Mouse (Mus musculus) left cerebral cortex, postnatal 25 days (tissue): Measurements from ENCODE around the gene Olfr504. TPM values are rescaled to one million over a fixed set of nuclear protein-coding genes. Genes with fewer than 3 reads are reported as not detected.
"Not testable (repeated sequence)": the region's sequence is repeated elsewhere in the genome, so short reads cannot be mapped to it uniquely, and the experiment has no call there.

Source experiments
- DNase-seq, 2 experiments: peaks; one replicate each; pipeline ENCODE4 v3.0.0; 2022; ENCODE audit warnings: low spot score in 2 of 2, mixed read lengths in 1 of 2
- intact Hi-C: fragments of 180-260 bp; cut with DNase I; formaldehyde crosslinking; loops from one replicate; pipeline ENCODE4 v1.15.1; 2025
- total RNA-seq, 2 experiments: library from RNA; stranded (reverse); gene quantifications; 2 replicates each; pipeline ENCODE4 v1.2.3; 2021

Gene Olfr504
- total RNA-seq: not detected

DNA sequence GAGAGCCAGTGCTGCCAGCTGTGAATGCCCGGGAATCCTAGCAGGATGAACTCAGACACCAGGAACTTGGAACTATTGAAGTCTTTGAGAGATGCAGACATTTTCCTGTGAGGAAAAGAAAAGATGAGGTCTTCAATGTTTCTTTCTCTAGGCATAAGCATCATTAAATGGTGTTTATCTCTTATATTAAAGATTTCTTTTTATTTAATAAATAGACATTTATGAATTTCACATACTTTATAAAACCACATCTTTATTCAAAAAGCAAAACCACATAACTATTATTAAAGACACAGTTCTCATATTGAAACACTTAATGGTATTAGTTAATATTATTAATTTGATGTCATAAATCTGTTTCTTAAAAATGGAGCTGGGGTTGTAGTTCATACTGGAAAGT lies at the start of gene Olfr504:
Gene Olfr504, minus strand, starts transcription at position 101 of the 400 bp plus-strand sequence.
- DNase-seq: no peak
- intact Hi-C loops: no loop called here

- intact Hi-C loops: no loop called here
- no peak for DNase-seq
Measured at GRCm38 (mm10) chr7:108614110-108614509, 48.5 kb upstream of the Olfr504 start.

GRCm38 (mm10) chr7:108610487-108610886 lies 44.9 kb upstream of the Olfr504 start, which contains the start of gene Olfr506:
Olfr506 (plus strand) TSS chr7:108610787.
- no peak for DNase-seq
- intact Hi-C loops: no loop called here

DNA sequence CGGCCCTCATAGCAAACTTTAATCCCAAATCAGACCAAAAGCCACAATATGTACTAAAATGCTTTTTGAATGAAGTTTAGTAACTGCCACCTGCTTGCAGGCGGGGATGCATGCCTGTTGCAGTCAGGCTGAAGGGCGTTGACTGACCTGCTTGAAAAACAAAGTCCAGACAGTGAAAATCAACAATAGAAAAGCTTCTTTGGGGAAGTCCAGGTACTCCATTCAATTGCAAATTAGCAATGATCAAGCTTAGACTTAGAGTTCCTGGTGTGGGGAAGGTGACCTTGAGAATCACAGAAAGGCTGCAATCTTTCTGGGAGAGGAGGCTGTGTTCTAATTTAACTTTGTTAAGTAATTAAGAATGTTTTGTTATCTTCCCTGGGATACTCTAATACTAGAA lies 36.3 kb upstream of the Olfr504 start:
- DNase-seq, intact Hi-C loops: not testable (repeated sequence)

DNA sequence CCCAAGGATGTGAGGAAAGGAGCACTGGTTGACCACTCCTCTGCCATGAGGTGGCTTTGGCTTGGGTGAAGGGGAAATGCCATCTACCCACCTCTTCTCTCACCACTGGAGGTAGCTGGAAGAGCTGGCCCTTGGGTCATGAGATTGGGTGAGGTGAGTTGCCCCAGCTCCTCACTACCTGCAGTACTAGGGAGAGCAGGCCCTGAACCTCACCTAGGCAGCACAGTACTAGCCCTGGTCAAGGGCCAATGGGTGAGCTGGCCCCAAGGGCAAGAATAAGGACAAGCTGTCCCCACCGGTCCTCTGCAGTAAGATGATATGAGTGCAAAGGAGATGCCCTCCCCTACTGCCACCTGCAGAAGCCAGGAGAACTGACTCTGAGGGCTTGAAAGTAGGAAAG lies 24.2 kb upstream of the Olfr504 start:
- intact Hi-C loops: no loop called here
- DNase-seq: no peak

GRCm38 (mm10) chr7:108544227-108544626 lies 21.4 kb downstream of the Olfr504 start, which contains the start of gene Olfr503:
Olfr503 (plus strand) TSS chr7:108544527.
- DNase-seq, intact Hi-C loops: not testable (repeated sequence)

DNA sequence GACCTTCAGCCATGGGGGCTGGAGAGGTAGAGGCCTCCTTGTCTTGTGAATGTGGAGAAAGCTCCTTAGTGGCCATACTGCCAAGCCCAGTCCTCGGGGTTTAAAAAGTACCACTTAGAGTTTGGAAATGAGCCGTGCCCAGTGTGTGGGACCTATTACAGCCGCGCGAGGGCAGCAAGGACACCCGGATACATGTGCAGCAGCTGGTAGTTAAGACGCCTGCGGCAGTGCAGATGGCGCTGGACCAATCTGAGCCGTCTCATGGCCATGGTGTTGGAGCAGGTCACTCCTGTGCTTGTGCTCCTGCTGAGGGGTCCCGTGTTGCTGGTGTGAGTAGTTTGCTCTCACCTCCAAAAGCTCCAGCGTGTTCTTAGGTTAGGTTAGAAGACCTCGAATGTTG lies 23.2 kb downstream of the Olfr504 start:
- DNase-seq: no peak
- intact Hi-C loops: no loop called here

DNA sequence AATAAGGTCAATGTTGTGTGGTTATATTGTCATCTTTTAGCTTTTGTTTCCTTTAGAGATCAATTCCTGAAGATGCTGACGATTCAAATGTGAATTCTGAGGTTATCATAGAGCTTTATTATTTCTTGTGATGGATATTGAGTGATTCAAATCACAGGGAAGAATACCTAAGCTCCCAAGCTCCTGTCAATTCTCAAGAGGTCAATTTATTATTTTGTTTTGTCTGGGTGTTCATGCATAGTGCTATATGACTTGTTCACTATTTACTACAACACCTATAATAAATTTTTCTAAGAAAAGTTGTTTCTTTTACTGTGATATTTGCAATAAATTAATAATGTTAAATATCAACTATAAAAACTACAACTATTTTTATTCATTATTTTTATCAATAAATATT lies 40.6 kb downstream of the Olfr504 start, which contains the start of gene Olfr502:
Gene Olfr502, minus strand, starts transcription at position 101 of the 400 bp plus-strand sequence.
- intact Hi-C loops: no loop called here
- DNase-seq: no peak

Other genes starting within 250 kb of the Olfr504 start
- gene Olfr492, start 242.1 kb downstream of the Olfr504 start, total RNA-seq: not detected
- gene Olfr493, start 218.8 kb downstream of the Olfr504 start, total RNA-seq: not detected
- not detected for gene Olfr494, start 200.5 kb downstream of the Olfr504 start, total RNA-seq
- gene Olfr495, start 172.6 kb downstream of the Olfr504 start, total RNA-seq: not detected
- not detected for gene Olfr497, start 145.4 kb downstream of the Olfr504 start, total RNA-seq
- not detected for gene Olfr498, start 100.5 kb downstream of the Olfr504 start, total RNA-seq
- gene Olfr502, start 40.7 kb downstream of the Olfr504 start, total RNA-seq: not detected
- not detected for gene Olfr503, start 21.3 kb downstream of the Olfr504 start, total RNA-seq
- gene Olfr506, start 45.0 kb upstream of the Olfr504 start, total RNA-seq: not detected
- not detected for gene Olfr507, start 56.0 kb upstream of the Olfr504 start, total RNA-seq
- gene Olfr508, start 64.2 kb upstream of the Olfr504 start, total RNA-seq: not detected
- gene Olfr509, start 86.1 kb upstream of the Olfr504 start, total RNA-seq: under 1 TPM in 1 of 2 experiments, not detected in 1; 0.09 TPM
- not detected for gene Olfr510, start 100.6 kb upstream of the Olfr504 start, total RNA-seq
- gene Olfr512, start 147.5 kb upstream of the Olfr504 start, total RNA-seq: not detected
- not detected for gene Olfr513, start 185.2 kb upstream of the Olfr504 start, total RNA-seq